Mouse (Mus musculus) embryo, embryonic 10.5 days (tissue): ENCODE measurements around the gene Lpp.

Experiments used
- DNase-seq: peaks from one replicate; pipeline ENCODE4 v3.0.0-alpha.2; 2015; ENCODE audit warnings: low spot score

Lpp gene

GRCm38 (mm10) chr16:24625576-24625975, 232.3 kb downstream of the Lpp start:
- no peak for DNase-seq

DNA sequence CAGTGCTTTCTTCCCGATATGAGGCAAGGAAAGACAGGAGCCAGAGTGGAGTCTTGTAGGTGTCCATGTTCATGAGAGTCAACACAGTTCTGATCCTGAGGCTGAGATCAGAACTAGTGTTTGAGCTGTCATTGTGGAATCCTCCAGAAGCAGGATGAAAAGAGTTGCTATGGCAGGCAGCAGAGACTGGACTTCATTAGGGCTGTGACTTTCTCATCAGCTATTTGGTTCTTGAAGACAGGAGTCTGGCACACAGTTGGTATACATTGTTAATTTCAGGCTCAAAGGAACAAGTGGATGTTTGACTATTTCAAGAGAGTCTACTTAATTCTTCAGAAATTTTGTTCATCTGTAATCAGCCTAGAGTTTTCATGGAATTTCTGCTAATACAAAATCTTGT, 235.5 kb downstream of the Lpp start:
- no peak for DNase-seq

- no peak for DNase-seq
Observed at GRCm38 (mm10) chr16:24629218-24630172, 236.2 kb downstream of the Lpp start.

DNA sequence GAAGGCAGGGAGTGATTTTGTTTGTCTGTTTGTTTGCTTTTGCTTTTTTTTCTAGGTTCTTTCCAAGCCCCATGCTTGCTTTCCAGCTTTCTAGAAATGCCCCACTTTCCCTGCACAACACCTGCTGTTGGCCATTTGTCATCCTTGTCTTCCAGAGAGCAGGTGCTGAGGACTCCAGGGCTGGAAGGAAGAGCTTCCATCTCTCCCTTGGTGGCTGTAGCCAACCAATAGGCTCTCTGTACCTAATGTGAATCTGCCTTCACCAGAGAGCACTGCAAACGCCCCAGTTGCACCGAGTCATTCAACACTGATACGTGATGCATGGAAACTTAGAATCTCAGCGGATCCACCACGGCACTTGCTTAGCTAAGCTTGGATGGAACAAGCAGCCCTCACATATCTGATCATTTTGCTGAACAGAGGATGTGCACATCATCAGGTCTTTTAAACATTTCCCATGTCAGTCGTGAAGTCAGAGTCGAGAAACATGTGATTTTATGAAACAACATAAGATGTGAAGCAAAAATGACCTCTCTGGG, 242.1 kb downstream of the Lpp start:
- no peak for DNase-seq

DNA sequence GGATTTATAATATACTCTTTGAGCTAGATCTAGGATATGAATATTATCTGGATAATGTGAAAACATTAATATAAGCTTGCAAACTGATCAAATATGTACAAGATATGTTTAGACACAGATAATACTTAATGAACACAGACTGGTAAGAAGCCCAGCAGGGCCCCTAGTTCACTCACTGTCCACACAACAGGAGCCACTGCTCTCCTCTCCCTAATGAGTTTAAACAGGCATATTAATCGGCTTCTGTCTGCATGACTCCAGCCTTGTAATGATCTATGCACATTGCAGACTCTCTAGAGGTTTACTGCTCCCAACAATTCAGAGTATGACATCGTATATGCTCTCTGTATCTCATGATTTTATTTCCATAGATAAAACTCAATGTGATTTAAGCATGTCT, 243.6 kb downstream of the Lpp start:
- DNase-seq, result no peak

- no peak for DNase-seq
Observed at GRCm38 (mm10) chr16:24641003-24641797, 247.9 kb downstream of the Lpp start.

GRCm38 (mm10) chr16:24643024-24643635, 249.8 kb downstream of the Lpp start:
- DNase-seq, result no peak

GRCm38 (mm10) chr16:24644154-24644553, 250.8 kb downstream of the Lpp start:
- no peak for DNase-seq

DNA sequence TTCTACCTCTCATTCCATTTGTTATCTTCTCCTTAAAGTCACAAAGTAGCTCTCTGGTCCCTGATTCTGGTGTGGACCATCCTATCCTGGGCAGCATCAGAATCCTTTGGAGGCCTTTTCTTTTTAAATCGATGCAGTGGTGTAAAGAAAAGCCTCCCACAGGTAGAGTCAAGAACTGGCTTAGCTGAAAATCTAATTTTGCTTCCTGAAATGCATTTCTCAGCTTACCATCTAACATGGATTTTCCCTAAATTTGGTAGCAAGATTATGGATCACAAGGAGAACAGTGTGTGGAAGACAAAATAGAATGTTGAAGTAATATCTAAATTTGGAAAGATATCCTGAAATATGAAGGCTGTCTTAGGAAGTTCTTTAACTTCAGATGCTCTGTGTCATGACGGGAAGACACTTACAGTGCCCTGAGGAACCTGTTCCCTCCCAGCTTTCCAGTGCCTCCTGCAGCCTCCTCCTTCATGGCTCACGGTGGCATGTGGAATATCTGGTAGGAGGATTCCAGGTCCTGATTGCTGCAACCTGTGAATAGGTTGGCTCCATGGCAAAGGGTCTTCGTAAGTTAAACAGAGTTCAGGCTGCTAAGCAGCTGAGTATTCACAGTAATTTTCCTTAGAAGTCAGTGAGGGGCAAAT, 251.6 kb downstream of the Lpp start:
- DNase-seq, result no peak

- DNase-seq, result no peak
Observed at GRCm38 (mm10) chr16:24645906-24646603, 252.7 kb downstream of the Lpp start.

- DNase-seq, result no peak
Observed at GRCm38 (mm10) chr16:24651655-24652654, 258.6 kb downstream of the Lpp start.

GRCm38 (mm10) chr16:24653041-24653440, 259.7 kb downstream of the Lpp start:
- DNase-seq, result no peak

- DNase-seq, result no peak
Observed at GRCm38 (mm10) chr16:24655116-24655515, 261.8 kb downstream of the Lpp start.

GRCm38 (mm10) chr16:24656026-24656425, 262.7 kb downstream of the Lpp start:
- no peak for DNase-seq

DNA sequence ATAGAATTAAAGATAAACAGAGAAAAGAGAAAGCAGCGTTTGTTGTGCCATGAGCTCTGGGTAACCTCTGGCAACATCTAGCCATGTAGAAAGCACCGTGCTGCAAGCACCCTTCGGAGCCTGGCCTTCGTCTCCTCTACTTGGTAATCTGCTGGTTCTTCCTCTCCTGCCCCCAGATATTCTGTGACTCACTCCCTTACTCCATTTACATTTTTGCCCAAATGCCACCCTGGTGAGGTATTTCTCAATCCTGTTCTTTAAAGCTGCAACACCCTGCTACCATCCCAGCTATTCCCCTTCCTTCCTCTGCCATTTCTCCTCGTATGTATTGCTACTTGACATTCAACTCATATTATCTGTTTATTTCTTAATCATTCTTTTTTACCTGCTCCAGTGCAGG, 263.4 kb downstream of the Lpp start:
- DNase-seq, result no peak

DNA sequence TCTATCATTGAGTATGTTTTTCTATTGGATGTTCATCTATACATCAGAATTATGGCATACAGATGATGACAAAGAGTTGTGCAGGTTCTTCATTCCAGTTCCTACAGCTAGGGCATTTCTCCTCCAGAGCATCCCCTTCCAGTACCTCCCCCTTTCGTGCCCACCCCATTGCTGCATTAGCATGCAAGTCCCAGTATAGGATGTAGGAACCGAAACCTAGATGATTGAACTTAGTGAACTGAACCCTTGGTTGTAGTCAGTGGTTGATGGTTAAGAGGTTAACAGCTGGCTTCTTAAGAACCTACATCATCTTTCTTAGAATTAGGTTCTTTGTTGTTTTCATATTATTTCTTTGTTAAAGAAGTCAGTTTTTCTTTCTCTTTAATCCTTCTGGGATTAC, 265.7 kb downstream of the Lpp start:
- no peak for DNase-seq

DNA sequence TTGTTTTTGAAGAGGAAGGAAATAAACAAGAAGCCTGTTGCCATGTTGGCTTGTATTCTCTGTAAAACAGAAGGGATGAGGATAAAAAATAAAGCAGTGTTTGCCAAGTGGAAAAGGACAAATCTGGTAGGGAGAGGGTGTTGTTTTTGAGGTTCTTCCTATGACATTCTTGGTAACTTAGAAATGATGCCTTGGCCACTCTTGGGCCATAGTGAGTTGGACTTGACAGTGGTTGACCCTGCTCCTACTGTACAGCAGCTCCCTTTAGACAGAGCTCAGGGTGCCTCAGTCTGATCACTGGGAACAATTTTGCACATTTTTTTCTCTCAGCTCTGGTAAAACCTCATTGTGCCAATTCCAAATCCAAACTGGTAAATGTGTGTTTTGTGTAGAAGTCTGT, 270.8 kb downstream of the Lpp start:
- no peak for DNase-seq

DNA sequence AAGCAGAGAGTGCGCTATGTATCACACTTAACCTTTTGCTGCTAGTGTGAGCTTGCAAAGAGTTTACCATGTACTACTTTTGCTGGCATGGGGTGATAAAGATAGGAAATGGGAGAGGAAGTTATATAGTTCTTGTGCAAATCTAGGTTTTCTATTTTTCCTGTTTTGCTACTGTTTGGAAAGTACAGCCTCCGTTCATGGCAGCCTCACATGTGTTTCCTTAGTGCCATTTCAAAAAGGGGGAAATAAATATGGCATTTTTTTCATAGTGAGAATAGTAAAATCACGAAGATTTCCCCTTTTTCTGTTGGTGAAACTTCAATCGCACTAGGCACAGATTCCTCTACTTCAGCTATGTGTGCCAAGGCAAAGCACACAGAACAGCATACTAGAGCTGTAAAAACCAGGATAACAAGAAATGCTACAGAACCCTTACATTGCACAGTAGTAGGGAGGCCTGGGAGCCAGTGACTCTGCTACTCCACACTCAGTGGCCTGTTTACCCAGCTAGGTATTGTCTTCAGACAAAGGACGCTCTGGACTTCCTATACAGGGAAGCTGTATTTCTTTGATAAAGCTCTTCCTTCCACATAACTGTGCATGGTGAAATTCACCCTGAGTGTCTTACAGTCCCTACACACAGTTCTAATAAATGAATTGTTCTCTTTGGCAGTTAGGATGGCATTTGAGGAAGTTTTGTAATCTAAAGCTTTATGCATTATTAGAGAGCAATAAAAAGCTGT, 276.6 kb downstream of the Lpp start:
- DNase-seq, result no peak

DNA sequence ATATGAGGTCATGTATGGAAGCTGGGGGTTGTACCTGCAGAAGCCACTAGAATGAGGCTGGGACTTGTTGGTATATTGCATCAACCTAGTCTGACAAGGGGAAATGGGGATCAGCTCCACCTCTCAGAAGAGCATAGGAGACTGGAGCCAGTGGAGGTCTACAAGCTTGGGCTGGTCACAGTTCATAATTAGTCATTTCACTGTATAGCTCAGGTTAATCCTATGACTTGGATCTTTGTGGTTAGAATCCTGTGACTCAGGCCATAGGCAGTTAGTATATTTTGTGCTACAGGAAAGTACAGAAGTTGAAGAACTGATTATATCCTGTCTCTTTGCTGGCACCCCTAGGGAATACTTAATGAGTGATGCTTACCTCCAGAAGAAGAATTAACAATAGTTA, 285.6 kb downstream of the Lpp start:
- DNase-seq, result no peak
